Mouse (Mus musculus): Measurements from ENCODE around the gene Mat1a. TPM values are rescaled to one million over a fixed set of nuclear protein-coding genes. Genes with fewer than 3 reads are reported as not detected.

Gene Mat1a
- polyA plus RNA-seq (2014; fragmentation: Nextera tagmentation; extraction: Ambion mirVana) = not detected in 2 replicates

DNA sequence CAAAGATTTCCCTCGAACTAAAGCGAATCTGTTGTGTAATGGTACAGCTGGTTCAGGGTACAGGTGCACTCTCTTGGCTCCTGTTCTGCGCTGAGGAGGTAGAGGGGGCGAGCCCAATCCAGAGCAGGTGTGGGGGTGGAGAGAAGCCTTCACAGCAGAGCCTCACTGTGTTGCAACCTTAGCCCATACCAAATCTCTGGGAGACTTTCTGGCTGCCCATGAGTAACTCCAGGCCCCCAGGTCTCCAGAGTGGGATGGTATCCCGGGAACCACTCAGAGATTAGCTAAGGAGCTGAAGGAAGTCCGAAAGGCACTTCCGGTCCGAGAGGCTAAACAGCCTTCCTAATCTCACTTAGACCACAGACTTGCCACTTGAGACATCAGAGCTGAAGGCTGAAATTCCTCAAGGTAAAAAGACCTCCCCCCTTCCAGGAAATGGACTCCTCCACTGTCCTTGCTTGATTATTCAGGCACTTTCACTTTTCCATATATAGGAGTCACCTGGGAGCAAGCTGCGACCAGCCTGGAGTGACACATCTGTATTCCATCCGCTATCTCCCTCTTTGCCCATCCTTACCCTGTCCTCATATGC is at the start of gene Mat1a:
TSS of gene Mat1a (plus strand) at position 183 of the 592 bp plus-strand sequence.
- no peak for ATAC-seq (replicated peaks; ENCODE audit: insufficient number of reproducible peaks, low FRiP score, low TSS enrichment, low read depth)
- no peaks in the 10 kb centered on the region for H3K27me3 ChIP-seq (ENCODE audit: control insufficient read depth, insufficient read depth, low read length)
- no peaks in the 10 kb centered on the region for H3K4me1 ChIP-seq (ENCODE audit: control insufficient read depth, insufficient read depth, low read length)
- no peaks in the 10 kb centered on the region for H3K9me3 ChIP-seq (replicated peaks; ENCODE audit: control insufficient read depth, low read length)
- no peaks in the 10 kb centered on the region for H3K36me3 ChIP-seq (replicated peaks; ENCODE audit: control insufficient read depth, insufficient read depth, low read depth, low read length)
- DNase-seq (ENCODE audit: low spot score) = no peak
- H3K9ac ChIP-seq (replicated peaks; ENCODE audit: low read length) = no peak within 1 kb of the TSS
- H3K4me3 ChIP-seq (ENCODE audit: low read depth, low read length) = no peak within 1 kb of the TSS
- no peak within 1 kb of the TSS for H3K27ac ChIP-seq (replicated peaks; ENCODE audit: low read depth, low read length)
- WGBS = 74% methylated on average over 10 of the region's 10 CpGs
- H3K4me2 ChIP-seq (ENCODE audit: low read depth, low read length) = no peak within 1 kb of the TSS

DNA sequence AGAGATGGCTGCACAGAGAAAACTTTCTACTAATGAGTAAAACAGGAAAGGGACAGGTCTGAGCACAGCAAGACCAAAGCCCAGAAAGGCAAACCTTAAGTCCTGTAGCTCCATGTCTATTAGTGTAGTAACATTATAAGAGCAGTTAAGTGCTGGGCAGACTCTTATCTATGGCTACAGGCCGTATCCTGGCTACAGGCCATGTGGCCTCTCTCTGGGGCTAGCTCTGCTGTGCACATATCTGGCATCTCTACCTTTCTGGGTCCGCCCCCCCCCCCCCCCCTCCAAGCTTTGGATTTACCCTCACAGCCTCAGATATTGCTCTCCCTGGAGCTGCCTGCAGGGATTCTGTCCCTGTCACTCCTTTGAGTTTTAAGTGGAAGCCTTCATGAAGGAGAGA is 39.7 kb upstream of the Mat1a start:
- H3K36me3 ChIP-seq (replicated peaks; ENCODE audit: control insufficient read depth, insufficient read depth, low read depth, low read length) = no peaks in the 10 kb centered on the region
- H3K27ac ChIP-seq (replicated peaks; ENCODE audit: low read depth, low read length) = no peak overlapping the region
- no peak overlapping the region for H3K4me3 ChIP-seq (ENCODE audit: low read depth, low read length)
- H3K4me1 ChIP-seq (ENCODE audit: control insufficient read depth, insufficient read depth, low read length) = no peaks in the 10 kb centered on the region
- no peaks in the 10 kb centered on the region for H3K27me3 ChIP-seq (ENCODE audit: control insufficient read depth, insufficient read depth, low read length)
- H3K9me3 ChIP-seq (replicated peaks; ENCODE audit: control insufficient read depth, low read length) = no peaks in the 10 kb centered on the region
- 72% methylated on average over 2 of the region's 2 CpGs for WGBS
- DNase-seq (ENCODE audit: low spot score) (no peak), ATAC-seq (replicated peaks; ENCODE audit: insufficient number of reproducible peaks, low FRiP score, low TSS enrichment, low read depth) (no peak)
- H3K4me2 ChIP-seq (ENCODE audit: low read depth, low read length) = no peak overlapping the region
- H3K9ac ChIP-seq (replicated peaks; ENCODE audit: low read length) = no peak overlapping the region

DNA sequence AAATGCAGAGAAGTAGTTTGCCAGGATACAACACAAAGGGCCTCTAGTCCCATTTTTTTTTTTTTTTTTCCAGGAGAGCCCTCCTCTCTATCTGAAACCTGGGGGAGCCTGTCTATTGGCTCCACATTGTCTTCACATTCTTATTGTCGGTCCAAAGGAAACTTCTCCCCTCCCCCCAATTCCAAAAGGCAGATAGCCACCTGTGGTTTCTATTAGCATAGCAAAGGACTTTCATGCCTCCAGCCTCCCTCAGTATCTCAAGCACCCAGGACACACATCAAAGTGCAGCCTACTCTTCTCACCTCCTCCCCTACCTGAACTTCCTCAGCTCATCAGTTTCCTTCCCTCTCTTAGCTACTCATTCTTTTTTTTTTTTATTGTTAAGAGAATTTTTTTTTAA is 38.4 kb upstream of the Mat1a start:
- Histone ChIP-seq H3K27ac (replicated peaks; ENCODE audit: low read depth, low read length) (no peak overlapping the region), H3K4me1 (ENCODE audit: control insufficient read depth, insufficient read depth, low read length) (no peaks in the 10 kb centered on the region), H3K27me3 (ENCODE audit: control insufficient read depth, insufficient read depth, low read length) (no peaks in the 10 kb centered on the region), H3K9ac (replicated peaks; ENCODE audit: low read length) (no peak overlapping the region), H3K36me3 (replicated peaks; ENCODE audit: control insufficient read depth, insufficient read depth, low read depth, low read length) (no peaks in the 10 kb centered on the region), H3K9me3 (replicated peaks; ENCODE audit: control insufficient read depth, low read length) (no peaks in the 10 kb centered on the region), H3K4me3 (ENCODE audit: low read depth, low read length) (no peak overlapping the region), H3K4me2 (ENCODE audit: low read depth, low read length) (no peak overlapping the region)
- WGBS = 10% methylated on average over 1 of the region's 1 CpGs
- ATAC-seq (replicated peaks; ENCODE audit: insufficient number of reproducible peaks, low FRiP score, low TSS enrichment, low read depth) = no peak
- no peak for DNase-seq (ENCODE audit: low spot score)

DNA sequence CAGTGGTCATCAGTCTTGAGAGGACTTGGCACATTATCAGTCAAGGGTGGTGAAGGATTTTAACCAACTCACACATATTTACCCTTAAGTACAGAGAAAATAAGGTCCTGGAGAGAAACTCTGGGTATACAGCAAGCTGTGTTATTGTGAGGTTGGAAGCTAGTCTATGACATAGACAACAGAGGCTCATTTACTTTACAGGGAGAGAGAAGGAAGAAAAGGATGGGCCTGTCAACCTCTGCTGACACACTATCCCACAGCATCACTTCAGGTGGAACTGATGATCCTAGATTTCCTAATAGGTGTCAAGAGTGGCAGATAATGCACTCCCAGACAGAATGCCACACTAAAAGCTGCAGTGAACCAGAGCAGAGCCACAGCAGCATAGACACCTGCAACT is 35.7 kb upstream of the Mat1a start, which contains the start of gene Dydc2:
TSS of gene Dydc2 (minus strand) at position 101 of the 400 bp plus-strand sequence.
- ATAC-seq (replicated peaks; ENCODE audit: insufficient number of reproducible peaks, low FRiP score, low TSS enrichment, low read depth) (no peak), DNase-seq (ENCODE audit: low spot score) (no peak)
- H3K27me3 ChIP-seq (ENCODE audit: control insufficient read depth, insufficient read depth, low read length) = no peaks in the 10 kb centered on the region
- no peak within 1 kb of the TSS for H3K27ac ChIP-seq (replicated peaks; ENCODE audit: low read depth, low read length)
- no peak within 1 kb of the TSS for H3K4me2 ChIP-seq (ENCODE audit: low read depth, low read length)
- no peaks in the 10 kb centered on the region for H3K9me3 ChIP-seq (replicated peaks; ENCODE audit: control insufficient read depth, low read length)
- H3K36me3 ChIP-seq (replicated peaks; ENCODE audit: control insufficient read depth, insufficient read depth, low read depth, low read length) = no peaks in the 10 kb centered on the region
- H3K9ac ChIP-seq (replicated peaks; ENCODE audit: low read length) = no peak within 1 kb of the TSS
- H3K4me3 ChIP-seq (ENCODE audit: low read depth, low read length) = no peak within 1 kb of the TSS
- H3K4me1 ChIP-seq (ENCODE audit: control insufficient read depth, insufficient read depth, low read length) = no peaks in the 10 kb centered on the region

DNA sequence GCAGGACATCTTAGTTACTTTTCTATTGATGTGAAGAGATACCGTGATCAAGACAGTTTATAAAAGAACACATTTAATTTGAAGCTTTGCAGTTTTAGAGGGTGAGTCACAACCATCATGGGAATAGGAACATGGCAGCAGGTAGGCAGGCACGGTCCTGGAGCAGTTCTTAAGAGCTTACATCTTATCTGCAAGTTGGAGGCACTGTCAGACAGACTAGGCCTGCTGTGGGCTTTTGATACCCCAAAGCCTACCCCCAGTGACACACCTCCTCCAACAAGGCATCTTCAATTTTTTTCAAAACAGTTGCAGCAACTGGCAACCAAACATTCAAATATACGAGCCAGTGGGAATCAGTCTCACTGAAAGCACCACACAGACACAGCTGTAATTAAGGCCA is 34.5 kb upstream of the Mat1a start:
- Histone ChIP-seq H3K9me3 (replicated peaks; ENCODE audit: control insufficient read depth, low read length) (no peaks in the 10 kb centered on the region), H3K4me2 (ENCODE audit: low read depth, low read length) (no peak overlapping the region), H3K27ac (replicated peaks; ENCODE audit: low read depth, low read length) (no peak overlapping the region), H3K36me3 (replicated peaks; ENCODE audit: control insufficient read depth, insufficient read depth, low read depth, low read length) (no peaks in the 10 kb centered on the region), H3K27me3 (ENCODE audit: control insufficient read depth, insufficient read depth, low read length) (no peaks in the 10 kb centered on the region), H3K9ac (replicated peaks; ENCODE audit: low read length) (no peak overlapping the region), H3K4me3 (ENCODE audit: low read depth, low read length) (no peak overlapping the region), H3K4me1 (ENCODE audit: control insufficient read depth, insufficient read depth, low read length) (no peaks in the 10 kb centered on the region)
- ATAC-seq (replicated peaks; ENCODE audit: insufficient number of reproducible peaks, low FRiP score, low TSS enrichment, low read depth) (no peak), DNase-seq (ENCODE audit: low spot score) (no peak)
- WGBS = 72% methylated on average over 3 of the region's 3 CpGs

DNA sequence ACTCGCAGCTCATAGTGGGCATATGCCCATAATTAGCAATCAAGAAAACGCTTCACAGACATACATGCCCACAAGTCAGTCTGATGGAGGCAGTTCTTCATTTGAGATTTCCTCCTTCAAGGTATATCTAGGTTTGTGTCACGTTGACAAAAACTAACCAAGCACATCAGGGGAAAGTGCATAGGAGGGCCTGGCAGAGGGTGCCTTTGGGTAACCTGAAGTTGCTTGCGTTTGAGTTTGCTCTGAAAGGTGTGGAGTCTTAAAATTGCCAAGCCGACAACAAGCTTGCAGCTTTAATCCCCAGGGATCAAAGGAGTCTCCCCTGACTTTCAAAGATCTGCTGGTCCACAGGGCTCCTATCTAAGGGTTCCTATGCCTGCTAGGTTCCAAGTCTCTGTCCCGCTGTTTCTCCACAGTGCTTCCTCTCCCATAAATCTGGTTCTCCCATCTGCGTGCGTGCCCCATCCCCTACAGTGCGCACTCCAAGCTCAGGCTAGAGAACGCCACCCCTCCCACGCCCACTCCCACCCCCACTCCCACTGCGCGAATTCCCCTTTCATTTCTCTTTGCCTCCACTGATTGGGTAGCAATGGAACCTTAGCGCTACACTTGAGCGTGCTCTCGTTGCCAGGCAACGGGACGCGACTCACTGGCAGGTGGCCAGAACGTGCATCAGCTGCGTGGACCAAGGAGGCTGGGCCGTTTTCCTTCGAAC is 32.4 kb upstream of the Mat1a start, which contains the start of gene Dydc1:
TSS of gene Dydc1 (plus strand) at position 683 of the 715 bp plus-strand sequence.
- Histone ChIP-seq H3K27ac (replicated peaks; ENCODE audit: low read depth, low read length) (no peak within 1 kb of the TSS), H3K4me1 (ENCODE audit: control insufficient read depth, insufficient read depth, low read length) (no peaks in the 10 kb centered on the region), H3K27me3 (ENCODE audit: control insufficient read depth, insufficient read depth, low read length) (no peaks in the 10 kb centered on the region), H3K4me3 (ENCODE audit: low read depth, low read length) (peak within 1 kb of the TSS; percentile 28), H3K9ac (replicated peaks; ENCODE audit: low read length) (no peak within 1 kb of the TSS), H3K4me2 (ENCODE audit: low read depth, low read length) (peak within 1 kb of the TSS; percentile 60), H3K9me3 (replicated peaks; ENCODE audit: control insufficient read depth, low read length) (no peaks in the 10 kb centered on the region), H3K36me3 (replicated peaks; ENCODE audit: control insufficient read depth, insufficient read depth, low read depth, low read length) (no peaks in the 10 kb centered on the region)
- 13% methylated on average over 23 of the region's 23 CpGs for WGBS
- peak; percentile 79 for DNase-seq (ENCODE audit: low spot score)
- peak; percentile 93 for ATAC-seq (replicated peaks; ENCODE audit: insufficient number of reproducible peaks, low FRiP score, low TSS enrichment, low read depth)

DNA sequence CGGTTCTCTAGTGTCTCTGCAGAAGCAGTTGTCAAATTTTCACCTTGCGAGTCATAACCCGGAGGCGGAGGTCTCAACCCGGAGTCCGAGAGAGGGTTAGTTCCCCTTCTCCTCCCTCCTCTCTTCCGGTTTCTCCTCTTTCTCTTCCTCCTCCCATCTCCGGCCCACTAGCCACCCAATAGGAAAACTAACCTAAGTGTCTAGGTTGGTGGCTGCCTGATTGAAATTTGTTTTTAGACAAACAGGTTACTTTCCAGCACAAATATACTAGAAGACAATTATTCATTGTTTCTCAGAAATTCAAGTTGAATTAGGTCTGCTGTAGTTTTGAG is 31.9 kb upstream of the Mat1a start:
- H3K4me3 ChIP-seq (ENCODE audit: low read depth, low read length) = peak overlapping the region; percentile 28
- no peak for DNase-seq (ENCODE audit: low spot score)
- no peaks in the 10 kb centered on the region for H3K27me3 ChIP-seq (ENCODE audit: control insufficient read depth, insufficient read depth, low read length)
- H3K36me3 ChIP-seq (replicated peaks; ENCODE audit: control insufficient read depth, insufficient read depth, low read depth, low read length) = no peaks in the 10 kb centered on the region
- H3K4me2 ChIP-seq (ENCODE audit: low read depth, low read length) = peak overlapping the region; percentile 60
- no peaks in the 10 kb centered on the region for H3K9me3 ChIP-seq (replicated peaks; ENCODE audit: control insufficient read depth, low read length)
- no peaks in the 10 kb centered on the region for H3K4me1 ChIP-seq (ENCODE audit: control insufficient read depth, insufficient read depth, low read length)
- no peak overlapping the region for H3K9ac ChIP-seq (replicated peaks; ENCODE audit: low read length)
- no peak for ATAC-seq (replicated peaks; ENCODE audit: insufficient number of reproducible peaks, low FRiP score, low TSS enrichment, low read depth)
- H3K27ac ChIP-seq (replicated peaks; ENCODE audit: low read depth, low read length) = no peak overlapping the region
- 4% methylated on average over 8 of the region's 8 CpGs for WGBS

DNA sequence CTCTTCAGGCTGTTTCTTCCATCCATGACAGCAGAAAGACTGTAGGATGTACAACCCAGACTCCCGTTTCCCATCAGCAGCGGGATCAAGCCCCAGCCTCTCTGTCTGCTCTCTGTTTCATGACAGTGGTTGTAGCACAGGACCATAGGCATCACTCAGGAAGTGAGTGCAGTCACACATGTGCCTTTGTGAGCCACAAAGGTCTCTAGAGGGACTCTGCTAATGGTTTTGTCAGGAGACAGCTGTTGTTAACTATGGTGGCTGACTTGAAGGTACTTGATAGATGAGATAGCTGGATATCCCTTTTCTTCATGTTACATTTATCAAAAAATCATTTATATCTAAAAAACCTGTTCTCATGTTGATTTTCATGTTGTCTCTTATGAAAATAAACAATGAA is 22.4 kb upstream of the Mat1a start:
- no peak overlapping the region for H3K4me2 ChIP-seq (ENCODE audit: low read depth, low read length)
- no peak for DNase-seq (ENCODE audit: low spot score)
- H3K4me3 ChIP-seq (ENCODE audit: low read depth, low read length) = no peak overlapping the region
- no peaks in the 10 kb centered on the region for H3K9me3 ChIP-seq (replicated peaks; ENCODE audit: control insufficient read depth, low read length)
- no peaks in the 10 kb centered on the region for H3K36me3 ChIP-seq (replicated peaks; ENCODE audit: control insufficient read depth, insufficient read depth, low read depth, low read length)
- H3K9ac ChIP-seq (replicated peaks; ENCODE audit: low read length) = no peak overlapping the region
- H3K4me1 ChIP-seq (ENCODE audit: control insufficient read depth, insufficient read depth, low read length) = no peaks in the 10 kb centered on the region
- H3K27ac ChIP-seq (replicated peaks; ENCODE audit: low read depth, low read length) = no peak overlapping the region
- no peaks in the 10 kb centered on the region for H3K27me3 ChIP-seq (ENCODE audit: control insufficient read depth, insufficient read depth, low read length)
- 89% methylated on average over 2 of the region's 2 CpGs for WGBS
- no peak for ATAC-seq (replicated peaks; ENCODE audit: insufficient number of reproducible peaks, low FRiP score, low TSS enrichment, low read depth)

Data from embryonic facial prominence, embryonic 11.5 days (tissue).